Mouse (Mus musculus) heart, postnatal 36 days (tissue): Measurements from ENCODE around the gene Frrs1l. TPM values are rescaled to one million over a fixed set of nuclear protein-coding genes. Genes with fewer than 3 reads are reported as not detected.

ENCODE experiments used
- DNase-seq, 2 experiments: peaks; one replicate each; pipeline ENCODE4 v3.0.0; 2021 to 2022
- intact Hi-C: fragments of 180-260 bp; cut with DNase I; formaldehyde crosslinking; loops from one replicate; pipeline ENCODE4 v1.15.1; 2025
- total RNA-seq, 2 experiments: library from RNA; stranded (reverse); gene quantifications; 2 replicates each; pipeline ENCODE4 v1.2.3; 2021

The Frrs1l gene
- under 1 TPM; 0.05 to 0.11 TPM for total RNA-seq

DNA sequence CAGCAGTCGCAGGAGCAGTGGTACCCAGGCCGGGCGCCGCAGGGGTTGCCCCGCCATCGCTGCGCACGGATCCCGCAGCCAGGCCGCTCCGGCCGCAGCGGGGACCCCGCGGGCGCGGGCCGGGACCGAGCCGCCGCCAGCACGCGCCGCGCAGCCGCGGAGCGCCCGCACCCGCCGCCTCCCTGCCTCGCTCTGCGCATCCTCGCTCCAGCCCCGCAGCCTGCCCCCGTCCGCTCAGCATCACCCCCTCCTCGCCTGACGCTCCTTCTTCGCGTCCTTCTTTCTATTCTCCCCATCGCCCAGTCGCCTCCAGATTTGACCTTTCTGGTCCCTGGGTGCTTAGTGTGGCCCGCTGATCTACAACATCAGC is at the start of gene Frrs1l:
Frrs1l (minus strand) TSS at position 177 of the 370 bp plus-strand sequence.
- intact Hi-C loops: no loop called here
- DNase-seq: no peak

DNA sequence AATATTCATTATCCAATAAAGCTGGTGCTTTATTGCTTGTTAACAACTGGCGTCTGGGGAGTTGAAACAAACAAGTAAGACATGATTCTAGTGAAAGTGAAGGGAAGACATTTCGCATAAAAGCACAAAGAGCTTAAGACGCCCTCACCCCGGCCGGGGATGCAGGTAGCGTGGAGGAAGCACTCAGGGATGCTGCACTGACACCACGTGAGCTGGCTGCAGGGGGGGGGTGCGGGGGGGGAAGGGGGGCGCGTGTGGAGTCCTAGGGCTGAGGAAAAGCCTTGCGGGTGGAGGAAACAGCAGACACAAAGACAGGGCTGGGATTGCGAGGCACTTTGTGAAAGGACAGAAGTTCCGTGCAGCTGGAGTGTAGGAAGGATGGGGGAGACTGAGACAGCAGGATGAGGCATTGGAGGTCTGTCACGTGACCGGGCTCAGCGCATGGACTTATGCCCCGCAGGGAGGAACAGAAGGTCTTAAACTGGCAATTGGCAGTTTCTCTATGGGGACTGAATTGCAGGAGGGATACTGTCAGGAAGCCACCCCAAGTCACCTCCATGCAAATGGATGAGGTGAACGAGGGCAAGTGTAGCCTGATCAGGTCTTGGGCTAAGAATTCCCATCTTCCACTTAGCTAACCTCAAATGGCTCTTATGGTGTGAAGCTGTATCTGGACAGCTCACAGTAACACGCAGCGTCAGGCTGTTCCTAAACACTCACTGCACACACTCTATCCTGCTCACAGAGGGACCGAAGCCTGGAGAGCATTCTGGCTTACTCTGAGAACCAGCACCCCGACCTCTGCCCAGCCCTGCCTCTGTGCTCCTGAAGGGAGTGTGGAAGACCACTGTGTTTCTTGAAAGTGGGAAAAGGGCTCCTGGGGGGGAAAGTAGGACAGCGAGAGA is 49.2 kb upstream of the Frrs1l start:
- DNase-seq: no peak
- intact Hi-C loops: no loop called here

DNA sequence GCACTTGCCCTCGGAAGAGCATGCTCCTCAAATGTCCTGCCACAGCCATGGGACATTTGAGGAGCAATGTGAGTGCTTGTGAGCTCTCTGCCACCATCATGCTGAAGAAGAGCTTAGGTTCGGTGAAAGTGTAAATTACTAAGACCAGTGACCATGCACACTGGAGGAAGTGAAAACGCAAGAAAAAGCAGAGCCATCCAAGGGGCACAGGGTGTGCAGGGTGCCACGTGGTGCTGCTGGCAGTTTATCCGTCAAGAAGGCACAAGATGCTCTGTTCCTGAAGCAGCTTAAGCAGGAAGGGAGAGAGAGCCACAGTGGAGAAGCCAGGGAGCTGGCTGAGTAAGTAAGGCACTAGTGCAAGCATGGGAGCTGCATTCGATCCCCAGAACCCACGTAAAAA is 47.4 kb upstream of the Frrs1l start:
- DNase-seq: no peak
- intact Hi-C loops: no loop called here

DNA sequence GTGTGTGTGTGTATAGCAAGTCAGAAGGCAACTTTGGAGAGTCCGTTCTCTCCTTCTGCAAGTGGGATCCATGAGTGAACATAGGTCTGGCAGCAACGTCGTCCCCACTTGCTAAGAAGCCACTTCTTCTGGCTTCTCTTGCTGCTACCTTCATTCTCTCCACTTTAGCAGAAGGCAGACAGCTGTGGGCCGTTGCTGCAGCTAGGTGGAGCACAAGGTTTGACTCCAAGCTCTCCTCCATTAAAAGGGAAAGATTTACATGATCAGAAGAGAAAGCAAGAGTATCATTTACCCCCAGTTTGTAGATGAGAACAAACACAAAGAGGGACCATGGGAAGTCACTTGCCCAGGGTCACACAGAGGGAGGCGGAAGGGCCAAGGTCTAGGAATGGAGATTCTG is 44.0 kb upstream of the Frrs1l start:
- no peak for DNase-seq
- intact Hi-C loops: no loop called here

DNA sequence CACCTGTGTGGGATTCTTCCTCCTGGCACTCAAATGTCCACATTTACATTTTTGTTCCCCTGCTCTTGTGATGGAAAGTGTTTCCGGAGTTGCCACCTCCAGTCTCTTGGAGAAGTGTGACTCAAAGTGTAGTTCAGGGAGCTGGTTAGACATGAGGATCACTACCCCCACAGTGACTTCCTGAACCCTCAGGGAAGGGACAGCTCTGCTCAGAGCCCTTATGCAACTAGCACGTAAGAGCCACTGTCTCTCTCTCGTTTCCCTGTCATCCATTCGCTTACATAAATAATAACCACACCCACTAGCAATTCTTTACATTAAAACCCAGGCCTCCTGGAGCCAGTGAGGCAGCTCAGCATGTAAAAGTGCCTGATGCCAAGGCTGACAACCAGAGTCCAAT is 41.2 kb upstream of the Frrs1l start:
- no peak for DNase-seq
- intact Hi-C loops: no loop called here

DNA sequence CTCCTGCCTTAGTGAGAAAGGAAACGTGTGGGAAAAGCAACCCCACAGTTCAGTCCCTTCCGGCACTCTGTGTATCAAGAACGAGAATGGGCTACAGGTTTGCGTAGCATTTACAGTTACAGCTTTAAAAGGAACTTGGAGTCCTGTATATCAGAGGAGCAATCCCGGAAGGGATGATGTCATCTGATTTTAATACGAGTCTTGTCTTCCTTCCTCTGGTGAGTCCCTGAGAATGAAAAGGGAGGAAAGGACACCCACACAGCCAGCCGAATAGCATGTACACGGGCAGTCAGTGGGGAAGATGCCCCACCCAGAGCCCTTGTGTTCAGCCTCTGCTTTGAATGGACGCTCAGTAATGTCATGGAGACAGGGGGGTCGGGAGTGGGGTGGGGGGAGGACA is 37.8 kb upstream of the Frrs1l start:
- intact Hi-C loops: no loop called here
- DNase-seq: no peak

DNA sequence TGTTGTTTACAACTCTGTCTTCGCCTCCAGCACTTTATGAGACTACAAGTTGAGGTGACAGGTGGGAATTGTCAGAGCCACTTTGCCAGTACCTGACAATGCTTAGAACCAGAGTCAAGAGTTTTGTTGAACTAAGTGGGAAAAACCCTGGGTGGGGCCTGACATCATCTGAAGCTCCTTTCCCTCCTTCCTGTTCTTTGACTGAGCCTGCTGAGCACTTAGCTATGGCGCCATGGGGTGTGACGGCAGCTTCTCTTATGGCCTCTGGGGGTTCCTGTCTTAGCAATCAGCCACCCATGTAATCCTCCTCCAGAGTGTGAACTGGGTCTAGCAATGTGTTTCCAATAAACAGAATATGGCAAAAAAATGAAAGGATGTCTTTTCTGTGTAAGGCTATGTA is 33.3 kb upstream of the Frrs1l start:
- intact Hi-C loops: no loop called here
- DNase-seq: no peak

DNA sequence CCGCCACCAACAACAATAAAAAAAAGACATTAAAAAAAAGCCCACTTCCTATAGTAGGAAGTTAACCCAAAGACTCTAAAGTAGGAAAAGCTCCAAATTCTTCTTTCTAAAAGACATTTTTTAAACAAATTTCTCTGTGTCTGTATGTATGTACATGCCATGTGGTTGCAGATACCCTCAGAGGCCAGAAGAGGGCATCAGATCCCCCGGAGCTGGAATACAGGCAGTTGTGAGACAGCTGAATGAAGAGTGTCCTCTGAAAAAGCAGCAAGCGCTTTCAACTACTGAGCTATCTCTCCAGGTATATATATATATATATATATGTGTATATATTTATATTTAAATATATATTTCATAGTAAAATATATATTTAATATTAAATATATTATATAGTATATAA is 31.1 kb upstream of the Frrs1l start:
- no peak for DNase-seq
- intact Hi-C loops: no loop called here

DNA sequence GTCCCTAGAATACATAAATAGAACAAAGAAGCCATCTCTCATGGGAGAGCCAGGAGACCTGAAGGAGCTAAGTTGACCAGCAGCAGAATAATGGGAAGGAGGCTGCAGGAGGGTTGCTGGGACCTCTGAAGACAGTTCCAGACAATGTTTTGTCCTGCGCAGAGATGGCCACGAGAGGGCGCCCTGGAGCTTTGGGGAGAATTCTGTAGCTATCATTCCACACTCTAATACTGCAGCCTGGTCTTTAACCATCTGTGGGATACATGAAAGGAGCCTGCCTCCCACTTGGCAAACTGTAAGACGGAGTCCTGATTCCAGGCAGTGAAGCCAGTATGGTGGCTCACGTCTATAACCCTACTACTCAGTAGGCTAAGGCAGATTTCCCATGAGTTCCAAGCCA is 27.0 kb upstream of the Frrs1l start:
- peak; percentile 63 to 77 for DNase-seq
- intact Hi-C loops: loop anchor here (2.0 kb wide), 1 partner anchor 126 kb away; the partner anchor contains the start of gene Epb41l4b

DNA sequence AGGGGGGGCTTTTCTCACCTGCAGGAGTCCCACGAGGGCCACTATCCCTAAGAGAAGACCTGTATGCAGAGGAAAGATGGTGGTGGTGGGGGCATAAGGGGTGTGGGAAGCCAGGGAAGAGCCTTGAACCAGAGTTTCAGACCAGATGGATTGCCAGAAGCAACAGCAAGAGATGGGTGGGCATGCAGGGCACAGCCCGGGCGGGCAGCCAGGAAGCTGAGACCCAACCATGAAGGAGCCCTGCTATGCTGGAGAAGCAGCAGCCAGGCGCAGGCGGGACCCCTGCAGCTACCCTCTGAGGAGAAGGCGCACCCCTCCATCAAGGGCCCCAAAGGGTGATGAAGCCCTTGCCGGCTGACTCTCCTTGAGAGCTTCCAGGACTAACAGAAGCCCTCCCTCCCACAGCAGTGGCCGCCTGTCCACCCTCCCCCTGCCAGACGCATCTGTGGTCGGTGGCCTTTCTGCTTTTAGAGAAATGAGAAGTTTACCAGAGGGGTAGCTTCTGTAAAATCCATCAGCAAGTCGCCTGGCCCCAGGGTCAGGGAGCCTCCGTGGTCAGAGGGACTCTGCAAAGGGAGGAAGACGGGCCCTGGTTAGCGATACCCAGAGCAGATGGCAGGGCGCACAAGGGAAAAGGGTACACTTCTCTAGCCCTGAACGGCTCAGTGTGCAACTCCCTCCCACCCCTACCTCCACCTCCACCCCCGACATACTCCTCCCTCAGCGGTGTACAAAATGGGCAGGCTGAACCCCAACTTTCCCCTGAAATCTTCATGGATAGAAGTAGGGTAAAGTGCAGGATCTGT is 26.4 kb upstream of the Frrs1l start:
- intact Hi-C loops: loop anchor here (2.0 kb wide), 1 partner anchor 126 kb away; the partner anchor contains the start of gene Epb41l4b
- no peak for DNase-seq

DNA sequence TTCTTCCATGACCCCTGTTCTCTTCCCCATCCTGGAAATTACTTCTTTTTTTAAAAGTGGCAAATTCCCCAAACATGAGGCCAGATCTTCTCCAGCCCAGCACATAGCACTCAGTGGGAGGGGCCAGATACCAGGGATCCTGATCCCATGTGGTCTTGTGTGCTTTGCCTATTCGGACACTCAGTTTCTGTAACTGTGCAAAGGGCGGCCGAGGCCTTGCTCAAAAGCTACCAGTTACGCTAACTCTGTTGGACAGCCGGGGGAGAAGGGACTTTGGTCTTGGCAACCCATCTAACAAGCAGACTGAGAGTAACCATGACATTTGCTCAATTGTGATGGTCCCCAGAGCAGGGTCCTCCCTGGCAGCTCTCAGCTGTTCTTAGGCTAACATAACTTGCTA is 24.8 kb upstream of the Frrs1l start:
- intact Hi-C loops: no loop called here
- no peak for DNase-seq

DNA sequence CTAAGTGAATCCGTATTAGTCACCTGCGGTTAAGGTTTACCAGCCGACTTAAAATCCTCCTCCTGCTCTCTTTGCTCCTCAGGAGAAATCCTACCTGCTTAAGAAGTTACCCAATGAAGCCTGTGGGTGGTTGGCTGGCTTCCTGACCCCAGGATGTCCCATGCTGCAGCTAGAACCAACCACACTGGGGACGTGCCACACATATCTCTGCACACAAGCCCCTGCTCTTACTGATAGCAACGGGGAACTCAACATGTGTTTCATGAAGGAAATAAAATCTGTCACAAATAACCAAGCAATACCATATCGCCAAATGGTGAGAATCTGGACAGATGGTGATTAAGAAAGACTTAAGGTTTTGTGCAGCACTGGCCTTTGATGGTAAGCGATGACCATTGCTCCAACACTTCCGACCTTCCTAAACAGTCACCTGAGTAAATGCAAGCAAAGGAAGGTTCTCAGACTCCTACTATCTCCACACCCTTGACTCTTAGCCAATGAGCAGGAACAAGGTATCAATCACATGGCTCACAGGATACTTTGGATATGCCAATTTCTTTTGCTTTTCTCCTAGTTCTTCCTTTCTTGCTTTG is 21.4 kb upstream of the Frrs1l start:
- intact Hi-C loops: no loop called here
- no peak for DNase-seq

DNA sequence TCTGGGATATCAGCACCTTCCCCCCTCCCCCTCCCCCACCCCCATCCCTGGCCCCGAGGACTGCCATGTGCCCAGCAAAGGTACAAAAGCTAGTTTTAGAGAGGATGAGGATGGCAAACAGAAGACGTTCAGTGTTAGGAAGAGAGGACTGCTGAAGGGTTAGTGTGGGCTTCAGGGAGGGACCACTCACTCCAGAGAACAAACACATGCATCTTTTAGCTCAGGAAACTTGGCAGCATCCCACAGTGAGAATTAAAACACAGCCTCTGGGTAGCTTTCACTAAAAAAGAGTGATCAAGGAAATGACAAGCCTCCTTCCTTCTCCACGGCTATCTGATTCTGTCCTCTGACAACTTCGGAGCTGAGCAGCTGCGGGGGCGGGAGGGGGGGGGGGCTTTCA is 20.7 kb upstream of the Frrs1l start:
- DNase-seq: no peak
- intact Hi-C loops: no loop called here

DNA sequence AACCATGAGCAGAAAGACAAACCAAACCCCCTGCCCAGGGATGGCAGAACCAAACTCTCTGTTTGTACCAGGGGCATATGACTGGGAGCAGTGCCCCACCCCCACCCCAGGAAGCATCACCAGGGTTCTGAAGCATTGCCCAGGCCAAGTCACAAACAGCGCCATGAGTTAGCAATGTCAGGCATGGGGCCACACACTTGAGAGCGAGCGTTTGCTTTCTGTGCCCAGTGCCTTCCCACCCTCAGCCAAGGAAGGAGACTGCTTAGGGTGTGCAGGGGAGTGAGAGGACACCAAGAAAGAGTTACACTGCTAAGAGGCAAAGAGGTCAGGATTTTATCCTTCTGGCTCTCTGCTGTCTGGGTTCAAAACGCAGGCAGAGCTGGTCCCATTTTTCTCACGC is 20.2 kb upstream of the Frrs1l start:
- intact Hi-C loops: no loop called here
- no peak for DNase-seq

DNA sequence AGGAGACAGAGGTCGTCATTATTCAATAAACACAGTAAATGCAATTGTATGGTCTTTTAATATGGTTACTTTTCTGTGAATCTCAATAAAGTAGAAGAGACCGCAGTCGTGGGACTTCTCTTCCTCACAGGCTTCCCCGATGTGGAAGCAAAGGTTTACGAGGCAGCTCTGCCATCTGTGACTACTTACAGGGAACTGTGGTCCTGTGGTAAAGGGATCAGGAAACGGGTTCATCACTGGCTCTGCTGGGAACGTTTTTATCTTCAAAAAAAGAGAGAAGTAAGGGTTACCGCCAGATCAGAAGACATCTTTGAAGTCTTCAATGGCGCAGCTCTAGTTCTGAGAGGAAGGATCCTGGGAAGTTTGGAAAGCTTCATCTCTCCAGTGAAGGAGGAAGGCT is 17.5 kb upstream of the Frrs1l start:
- DNase-seq: no peak
- intact Hi-C loops: no loop called here

DNA sequence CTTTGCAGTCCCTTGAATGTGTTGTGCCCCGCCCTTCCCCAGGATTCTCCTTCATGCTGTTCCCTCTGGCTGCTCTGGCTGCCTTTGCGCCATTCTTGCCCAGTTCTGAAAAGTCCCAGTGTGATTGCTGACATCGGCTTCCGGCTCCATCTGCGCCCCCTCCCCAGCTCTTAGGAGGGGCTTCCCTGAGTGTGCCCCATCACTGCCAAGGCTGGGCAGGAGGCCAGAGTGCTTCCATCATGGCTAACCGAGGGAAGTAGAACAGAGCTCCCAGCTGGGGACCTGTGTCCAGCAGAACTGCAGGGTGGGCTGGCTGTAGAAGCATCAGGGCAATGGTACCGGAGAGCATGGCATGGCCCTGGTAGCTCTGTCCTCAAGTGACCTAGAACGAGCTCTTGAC is 14.8 kb upstream of the Frrs1l start:
- intact Hi-C loops: no loop called here
- DNase-seq: no peak

DNA sequence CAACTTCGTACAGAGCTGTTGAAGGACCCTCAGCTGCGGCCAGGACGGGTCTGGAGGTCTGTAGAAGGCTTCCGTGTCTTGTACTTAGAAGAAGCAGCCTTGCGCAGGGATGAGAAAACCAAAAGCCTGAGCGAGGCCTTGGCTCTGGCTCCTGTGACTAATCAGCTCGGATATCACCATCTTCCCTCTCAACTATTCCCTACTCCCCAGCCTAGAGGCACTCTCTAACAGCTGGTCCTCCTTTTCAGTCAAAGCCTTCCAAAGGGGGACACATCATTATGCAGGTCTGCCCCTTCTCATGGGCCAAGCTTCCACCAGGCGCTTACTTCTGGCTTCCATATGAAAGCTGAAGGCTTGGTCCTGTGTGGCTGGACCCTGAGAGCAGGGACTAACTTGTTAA is 13.7 kb upstream of the Frrs1l start:
- no peak for DNase-seq
- intact Hi-C loops: no loop called here

DNA sequence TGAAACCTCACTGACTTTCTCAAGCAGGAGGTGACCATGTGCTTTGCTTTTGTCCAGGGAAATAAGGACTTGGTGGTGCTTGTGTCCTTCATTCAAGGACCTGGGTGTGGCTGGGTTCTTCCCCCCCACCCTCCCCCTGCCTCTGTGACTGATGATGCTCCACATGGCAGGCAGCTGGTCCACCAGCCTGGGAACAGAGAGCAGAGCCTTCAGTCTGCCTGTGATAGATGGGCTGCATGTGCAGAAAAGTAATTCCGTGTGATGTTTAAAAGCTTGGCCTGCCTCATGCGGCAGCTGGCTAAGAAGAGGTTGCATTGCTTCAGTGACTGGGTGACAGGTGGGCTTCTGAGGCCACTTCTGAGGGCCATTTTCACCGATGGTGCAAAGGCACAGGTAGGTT is 12.6 kb upstream of the Frrs1l start:
- no peak for DNase-seq
- intact Hi-C loops: no loop called here

DNA sequence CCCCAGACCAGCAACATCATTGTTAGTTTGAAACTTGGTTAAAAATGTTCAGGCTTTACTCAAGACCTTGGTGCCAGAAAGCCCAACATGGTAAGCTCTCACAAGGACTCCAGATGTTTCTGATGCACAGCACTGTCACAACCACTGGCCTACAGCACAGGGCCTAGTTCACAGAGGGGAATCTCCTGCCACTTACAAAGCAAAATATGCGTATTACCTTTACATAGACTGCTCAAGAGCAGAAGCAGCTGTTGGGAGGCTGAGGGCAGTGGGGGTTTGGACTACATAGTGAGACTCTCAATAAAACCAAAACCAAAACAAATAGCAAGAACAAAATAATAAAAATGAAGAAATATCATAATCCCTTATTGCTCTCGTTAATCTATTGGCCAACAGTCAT is 11.2 kb upstream of the Frrs1l start:
- no peak for DNase-seq
- intact Hi-C loops: no loop called here

DNA sequence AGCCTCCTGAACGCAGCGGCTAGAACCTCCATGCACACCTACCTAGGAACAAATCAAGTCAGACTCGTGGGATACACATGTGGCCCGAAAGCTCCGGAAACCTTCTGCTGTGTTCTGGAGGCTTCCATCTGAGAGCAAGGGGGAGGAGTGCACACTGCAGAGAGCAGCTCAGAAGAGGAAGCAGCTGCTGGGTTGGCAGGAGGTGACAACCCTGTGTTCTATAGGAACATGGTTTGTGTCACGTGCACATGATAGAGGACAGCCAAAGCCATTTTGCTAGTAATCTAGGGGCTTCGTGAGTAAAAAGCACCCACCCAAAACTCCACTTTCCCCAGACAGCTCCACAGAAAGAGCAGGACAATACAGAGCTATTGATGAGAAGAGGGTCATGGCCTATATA is 3.1 kb upstream of the Frrs1l start:
- intact Hi-C loops: no loop called here
- DNase-seq: no peak

DNA sequence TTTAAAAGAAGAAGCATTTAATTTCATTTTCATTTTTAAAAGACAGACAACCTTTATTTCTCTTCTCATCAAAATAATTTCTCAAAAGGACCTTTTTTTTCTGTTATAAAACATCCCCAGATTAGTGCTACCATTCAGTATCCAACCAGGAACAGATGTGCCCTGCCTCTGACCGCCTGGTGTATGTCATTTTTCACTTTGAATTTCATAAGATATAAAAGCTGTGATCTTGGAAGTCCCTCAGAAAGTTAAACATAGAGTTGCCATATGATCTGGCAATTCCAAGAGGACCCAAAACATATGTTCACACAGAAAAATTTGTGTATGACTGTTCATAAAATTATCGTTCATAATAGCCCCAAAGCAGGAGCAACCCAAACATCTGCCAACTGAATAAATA is 1.8 kb upstream of the Frrs1l start:
- no peak for DNase-seq
- intact Hi-C loops: no loop called here
